Mouse (Mus musculus) fibroblast of lung, adult 2 months (primary cell): ENCODE measurements around the gene B4galnt1.

Experiments
- DNase-seq: peaks from one replicate; pipeline ENCODE4 v3.0.0-alpha.2; 2011; ENCODE audit warnings: low read depth

B4galnt1 gene

DNA sequence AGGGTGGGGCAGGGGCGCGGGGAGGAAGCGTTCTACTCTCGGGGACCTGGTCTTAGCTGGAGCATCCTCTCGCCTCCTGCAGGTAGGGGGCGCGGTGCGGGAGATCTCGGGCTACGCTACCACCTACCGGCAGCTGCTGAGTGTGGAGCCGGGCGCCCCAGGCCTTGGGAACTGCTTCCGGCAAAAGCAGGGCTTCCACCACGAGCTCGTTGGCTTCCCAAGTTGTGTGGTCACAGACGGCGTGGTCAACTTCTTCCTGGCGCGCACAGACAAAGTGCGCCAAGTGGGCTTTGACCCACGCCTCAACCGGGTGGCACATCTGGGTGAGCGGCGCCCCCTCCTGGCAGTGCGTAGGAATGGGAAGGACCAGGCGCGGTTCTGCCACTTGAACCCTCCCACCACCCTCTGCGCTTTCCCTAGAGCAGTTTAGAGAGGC, 5.8 kb downstream of the B4galnt1 start:
- peak; percentile 49 for DNase-seq

DNA sequence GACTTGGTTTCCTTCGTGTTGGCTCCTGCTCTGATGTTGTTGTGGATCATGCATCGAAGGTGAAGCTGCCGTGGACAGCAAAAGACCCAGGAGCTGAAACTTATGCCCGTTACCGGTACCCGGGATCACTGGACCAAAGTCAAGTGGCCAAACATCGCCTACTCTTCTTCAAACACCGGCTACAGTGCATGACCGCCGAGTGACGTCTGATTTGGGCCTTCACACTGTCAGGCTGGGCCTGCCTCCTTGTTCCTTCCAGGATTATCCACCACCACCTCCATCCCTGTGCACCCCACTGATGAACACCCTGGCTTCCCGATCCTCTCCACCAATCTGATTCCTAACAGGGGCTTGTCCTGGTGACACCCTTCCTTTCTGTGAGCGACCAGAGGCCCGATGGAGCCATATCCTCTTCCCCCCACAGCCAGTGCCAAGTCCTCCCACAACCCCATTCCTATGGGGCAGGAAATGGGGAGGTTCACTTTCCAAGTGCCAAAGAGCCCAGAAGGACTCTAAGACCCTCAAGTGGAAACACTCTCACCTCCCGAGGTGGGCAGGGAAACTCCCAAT, 6.7 kb downstream of the B4galnt1 start:
- no peak for DNase-seq

DNA sequence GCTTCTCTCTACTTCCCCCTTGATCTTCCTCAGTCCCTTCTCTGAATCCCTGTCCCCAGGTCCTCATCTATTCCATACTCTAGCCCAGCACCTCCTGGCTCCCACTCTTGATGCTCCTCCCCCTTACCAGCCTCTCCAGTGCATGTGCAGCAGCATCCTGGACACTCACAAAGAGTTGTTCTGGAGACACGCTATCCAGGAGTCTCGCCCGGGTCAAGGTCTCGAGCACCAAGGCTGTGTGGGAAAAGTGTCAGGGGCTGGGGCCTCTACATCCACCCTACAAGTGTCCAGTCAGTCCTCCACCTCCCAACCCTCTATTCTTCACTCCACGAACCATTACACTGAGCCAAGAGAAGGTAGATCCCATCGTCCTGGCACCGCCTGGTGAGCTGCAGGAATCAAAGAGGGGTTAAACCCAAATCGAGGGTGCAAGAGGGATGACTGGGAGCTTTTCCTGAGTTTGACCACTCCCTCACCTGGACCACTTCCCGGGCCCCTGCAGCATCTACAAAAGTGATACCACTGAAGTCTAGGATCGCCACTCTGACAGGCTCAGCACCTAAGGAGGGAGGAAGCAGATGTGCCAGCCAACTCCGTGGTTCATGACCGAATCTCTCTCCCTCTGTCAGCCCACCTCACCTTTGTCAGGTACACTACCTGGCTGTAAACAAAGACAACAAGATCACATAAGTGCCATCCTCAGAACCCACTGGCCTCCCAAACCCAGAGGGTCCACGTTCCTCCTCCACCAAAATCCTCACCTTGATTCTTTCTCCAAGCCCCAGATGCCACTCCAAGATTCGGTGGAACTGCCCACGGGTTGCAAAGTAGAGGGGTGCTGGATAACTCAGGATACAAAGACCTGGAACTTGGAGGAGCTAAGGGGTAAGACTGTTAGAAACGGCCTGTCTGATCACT, 8.4 kb downstream of the B4galnt1 start:
- no peak for DNase-seq

DNA sequence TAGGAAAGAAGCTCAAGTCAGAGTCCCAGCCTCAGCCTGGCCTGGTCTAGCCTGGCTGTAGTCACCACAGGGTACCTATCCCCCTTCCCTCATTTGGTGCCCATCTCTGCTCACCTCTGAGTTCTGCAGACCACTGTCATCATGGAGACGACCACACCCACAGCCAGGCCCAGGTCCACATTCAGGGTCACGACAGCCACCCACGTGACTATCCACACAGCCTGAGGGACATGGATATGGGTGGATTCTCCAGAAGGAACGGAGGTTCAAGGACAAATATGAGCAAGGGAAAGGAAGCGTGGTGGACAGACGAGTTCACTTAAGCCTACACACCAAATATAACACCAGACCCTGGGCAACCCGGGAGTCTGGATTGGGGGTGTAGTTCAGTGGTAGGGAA, 9.1 kb downstream of the B4galnt1 start:
- DNase-seq = no peak

DNA sequence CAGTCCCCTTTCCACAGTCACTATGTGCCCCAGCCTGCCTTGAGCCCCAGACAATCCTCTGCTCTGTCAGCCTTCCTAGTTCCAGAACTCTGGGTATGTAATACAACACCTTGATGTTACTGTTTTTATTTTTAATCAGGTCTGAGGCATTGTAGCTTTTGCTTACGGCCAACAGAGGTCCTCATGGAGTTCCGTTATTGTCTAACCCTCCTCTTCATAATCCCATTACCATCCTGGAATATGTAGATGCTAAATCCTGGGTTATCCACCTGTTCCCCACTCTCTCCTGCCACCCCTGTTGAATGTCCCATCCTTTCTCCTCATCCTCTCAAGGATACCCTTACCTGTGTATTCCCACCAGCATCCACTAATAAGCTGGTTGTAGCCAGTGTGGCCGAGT, 11.2 kb downstream of the B4galnt1 start:
- DNase-seq = no peak

DNA sequence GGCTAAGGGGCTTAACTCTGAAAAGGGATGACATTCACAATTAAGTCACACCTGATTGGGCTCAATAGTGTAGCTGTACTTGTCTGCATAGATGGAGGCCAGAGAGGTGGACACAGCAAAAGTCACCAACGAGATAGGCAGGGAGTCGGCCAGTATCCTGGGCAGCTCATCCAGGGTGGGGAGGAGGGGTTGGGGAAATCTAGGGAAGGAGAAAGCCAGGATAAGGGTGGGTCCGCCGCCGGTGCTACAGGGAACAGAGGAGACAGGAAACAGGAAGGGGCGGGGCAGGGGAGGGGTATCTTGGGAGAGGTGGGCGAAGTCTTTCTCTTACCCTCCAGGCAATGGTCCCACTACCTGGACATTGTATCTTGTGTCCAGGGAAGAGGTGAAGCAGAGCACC, 11.7 kb downstream of the B4galnt1 start:
- no peak for DNase-seq

DNA sequence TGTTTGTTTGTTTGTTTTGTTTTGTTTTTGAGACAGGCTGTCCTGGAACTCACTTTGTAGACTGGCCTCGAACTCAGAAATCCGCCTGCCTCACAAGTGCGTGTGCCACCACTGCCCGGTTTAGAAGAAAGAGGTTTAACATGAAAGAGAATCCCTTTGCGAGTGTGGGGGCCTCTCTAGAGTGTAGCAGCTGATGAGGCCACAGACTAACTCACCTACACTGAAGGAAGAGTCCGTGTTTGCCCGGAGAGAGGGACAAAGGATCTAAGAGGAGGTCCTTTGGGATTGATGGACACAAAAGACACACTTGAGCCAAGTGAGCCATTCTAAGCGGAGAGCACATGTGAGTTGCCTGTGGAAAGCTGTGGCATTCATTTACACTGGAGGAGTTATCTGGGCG, 12.2 kb downstream of the B4galnt1 start:
- no peak for DNase-seq

DNA sequence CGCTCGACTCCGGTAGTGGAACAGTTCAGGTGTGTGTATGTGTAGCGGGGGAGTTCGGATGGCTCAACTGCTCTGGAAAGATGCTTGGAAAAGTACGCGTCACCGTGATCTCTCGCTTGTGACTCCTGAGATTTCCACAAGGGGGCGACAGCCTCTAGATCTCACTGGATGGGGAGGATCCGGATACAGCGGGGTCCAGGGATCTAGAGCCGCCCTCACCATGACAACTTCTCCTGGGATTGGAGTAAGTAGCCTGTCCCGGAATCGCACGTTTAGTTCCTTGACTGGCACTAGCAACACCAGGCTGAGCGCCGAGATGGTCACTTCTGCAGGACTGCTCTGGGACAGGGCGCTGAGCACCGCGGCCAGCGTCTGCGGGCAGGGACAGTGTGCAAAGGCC, 12.7 kb downstream of the B4galnt1 start:
- DNase-seq = peak; percentile 56

DNA sequence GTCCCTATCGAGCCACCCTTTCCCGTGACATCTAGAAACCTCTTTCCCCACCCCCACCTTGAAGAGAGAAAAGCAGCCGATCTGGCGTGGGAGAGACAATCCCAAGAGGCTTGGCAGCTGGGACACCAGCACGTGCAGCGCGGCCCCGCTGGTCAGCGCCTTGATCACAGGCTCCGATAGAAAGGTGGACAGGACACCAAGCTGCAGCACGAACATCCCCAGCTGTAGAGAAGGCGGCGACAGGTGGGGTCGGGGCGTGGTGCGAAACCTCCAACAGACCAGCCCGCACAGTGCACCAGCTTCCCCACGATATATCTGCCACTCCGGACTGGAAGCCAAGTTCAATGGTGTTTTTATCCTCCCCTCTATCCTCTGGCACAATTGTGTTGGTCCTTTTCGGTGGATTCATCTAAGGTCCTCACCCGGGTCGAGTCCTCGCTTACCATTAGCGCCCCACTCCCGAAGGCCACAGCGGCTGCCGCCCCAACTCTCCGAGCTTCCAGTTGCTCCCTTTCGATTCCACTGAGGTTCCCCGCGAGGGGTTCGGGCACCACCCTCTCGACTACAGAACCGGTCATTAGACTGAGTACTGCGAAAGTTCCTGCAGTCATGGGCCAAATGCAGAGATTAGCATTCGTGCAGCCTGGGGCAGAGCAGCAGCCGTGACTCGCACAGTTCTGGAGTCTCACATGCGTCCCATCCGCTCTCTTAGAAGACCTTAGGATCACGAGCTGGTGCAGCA, 13.4 kb downstream of the B4galnt1 start:
- no peak for DNase-seq

DNA sequence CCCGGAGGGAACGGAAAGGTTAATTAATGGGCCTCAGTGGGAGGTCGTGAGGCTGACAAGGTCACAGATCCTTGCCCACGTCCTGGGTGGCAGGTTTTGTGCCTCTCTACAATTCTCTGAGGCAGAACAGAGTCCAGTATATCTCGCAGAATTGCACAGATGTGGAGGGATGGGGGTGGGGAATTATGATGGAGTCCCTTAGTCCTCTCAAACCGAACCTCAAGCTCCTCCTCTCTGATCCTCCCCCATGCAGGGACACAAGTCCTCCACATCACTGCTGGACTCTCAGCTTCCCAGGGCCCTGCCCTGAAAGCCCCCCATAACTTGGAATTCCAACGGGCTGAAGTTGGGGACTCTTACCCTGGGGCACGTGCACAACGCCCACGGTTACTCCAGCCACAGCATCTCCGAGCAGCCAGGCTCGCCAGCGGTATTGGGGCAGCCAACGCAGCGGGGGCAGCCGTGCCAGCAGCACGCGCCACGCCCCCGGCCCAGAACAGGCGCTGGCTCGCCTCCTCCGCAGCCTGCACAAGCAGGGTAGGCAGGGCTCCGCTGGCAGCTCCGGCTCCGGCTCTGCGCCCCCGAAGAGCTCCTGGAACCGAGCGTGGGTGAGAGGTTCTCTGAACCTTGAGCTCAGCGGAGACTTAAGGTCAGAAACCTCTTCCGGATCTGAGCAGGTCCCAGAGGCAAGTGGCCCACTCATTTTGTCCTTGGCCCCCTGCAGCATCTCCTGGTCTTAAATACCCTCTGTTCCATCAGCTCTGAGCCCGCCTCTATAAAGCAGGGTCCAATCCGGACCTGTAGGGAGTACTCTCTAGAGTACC, 15.1 kb downstream of the B4galnt1 start, which contains the start of gene Slc26a10:
Slc26a10 (minus strand) TSS at position 775 of the 824 bp plus-strand sequence.
- no peak for DNase-seq

DNA sequence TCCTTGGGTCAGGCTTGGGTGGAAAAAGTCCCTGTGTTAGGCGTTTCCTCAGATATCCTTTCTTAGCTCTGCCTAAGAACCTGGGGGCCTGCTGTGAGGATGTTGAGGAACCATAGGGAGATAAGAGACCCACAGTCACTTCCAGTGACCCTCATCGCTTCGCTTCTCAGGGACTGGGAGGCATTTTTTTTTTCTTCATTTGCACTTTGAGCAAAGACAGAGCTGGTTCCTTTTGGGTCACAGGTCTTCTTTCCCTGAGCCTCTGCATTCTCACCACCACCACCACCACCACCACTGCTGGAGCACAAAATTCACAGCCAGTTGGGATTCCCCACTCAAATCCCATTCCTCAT, 15.6 kb downstream of the B4galnt1 start:
- DNase-seq = no peak

DNA sequence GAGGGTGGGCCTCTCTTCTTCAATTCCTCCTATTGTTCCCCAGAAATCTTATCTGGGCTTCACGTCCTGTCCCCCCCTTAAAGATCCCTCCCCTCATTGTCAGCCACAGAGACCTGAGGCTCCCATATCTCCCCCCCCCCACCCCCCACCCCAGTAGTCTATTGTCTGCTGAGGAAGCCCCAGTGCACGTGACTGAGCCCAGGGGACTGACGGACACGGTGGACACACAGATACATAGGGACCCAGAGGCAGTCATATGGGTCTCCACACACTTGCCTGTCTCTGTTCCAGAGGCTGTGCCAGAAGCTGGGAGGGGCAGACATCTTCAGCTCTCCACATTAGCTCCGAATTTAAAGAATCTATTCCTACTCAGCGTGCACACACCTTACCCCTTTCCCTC, 16.5 kb downstream of the B4galnt1 start:
- DNase-seq = no peak

DNA sequence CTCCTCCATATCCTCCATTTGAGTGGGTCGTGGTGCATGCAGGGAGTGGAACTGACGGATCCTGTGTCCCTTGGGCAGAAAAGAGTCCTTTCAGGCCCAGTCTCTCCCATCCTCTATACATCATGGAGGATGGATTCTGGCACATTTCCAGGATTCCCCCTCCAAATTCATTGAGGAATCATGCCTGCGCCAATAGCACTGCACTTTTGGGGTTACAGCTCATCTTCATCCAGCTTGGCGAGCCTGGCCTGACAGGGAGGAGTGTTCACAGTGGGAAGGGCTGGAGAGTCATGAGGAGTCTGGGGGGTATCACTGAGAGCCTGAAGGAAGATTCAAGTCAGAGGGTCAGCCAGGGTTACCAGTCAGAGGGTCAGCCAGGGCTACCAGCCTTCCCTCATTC, 17.6 kb downstream of the B4galnt1 start:
- DNase-seq = no peak

DNA sequence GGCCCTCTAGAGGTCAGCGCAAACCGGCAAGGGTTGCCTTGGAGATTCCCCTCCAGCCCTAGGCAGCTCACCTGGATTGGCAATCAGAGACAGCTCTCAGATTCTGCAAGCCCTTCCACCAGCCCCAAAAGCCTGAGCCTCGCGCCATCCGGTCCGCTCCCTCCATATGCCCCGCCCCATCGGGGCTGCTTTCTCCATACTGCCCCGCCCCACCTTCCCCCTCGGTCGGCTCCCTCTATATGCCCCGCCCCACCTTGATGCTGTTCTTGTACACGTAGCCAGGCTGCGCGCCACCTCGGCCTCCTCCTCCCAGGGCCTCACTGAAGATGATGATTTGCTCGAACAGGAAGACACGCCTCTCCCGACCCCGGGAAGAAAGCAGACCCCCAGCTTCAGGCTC, 18.7 kb downstream of the B4galnt1 start:
- DNase-seq = no peak

DNA sequence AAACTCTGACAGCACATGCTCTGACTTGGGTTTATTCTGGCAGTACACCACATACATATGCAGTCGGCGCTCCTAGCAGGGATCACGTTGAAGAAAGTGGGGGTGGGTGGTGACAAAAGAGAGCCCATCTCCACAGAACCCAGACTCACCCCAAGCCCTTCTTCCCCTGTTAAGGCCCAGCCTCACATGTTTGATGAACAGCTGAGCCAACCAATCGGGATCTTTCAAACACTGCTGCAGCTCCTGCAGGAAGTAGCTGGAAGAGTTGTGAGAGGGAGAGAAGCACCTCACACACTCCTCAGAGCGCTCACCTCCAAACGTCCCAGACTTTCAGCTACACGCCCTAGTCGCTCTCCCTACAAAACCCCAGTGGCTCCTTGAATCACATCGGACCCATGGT, 20.1 kb downstream of the B4galnt1 start:
- DNase-seq = no peak

DNA sequence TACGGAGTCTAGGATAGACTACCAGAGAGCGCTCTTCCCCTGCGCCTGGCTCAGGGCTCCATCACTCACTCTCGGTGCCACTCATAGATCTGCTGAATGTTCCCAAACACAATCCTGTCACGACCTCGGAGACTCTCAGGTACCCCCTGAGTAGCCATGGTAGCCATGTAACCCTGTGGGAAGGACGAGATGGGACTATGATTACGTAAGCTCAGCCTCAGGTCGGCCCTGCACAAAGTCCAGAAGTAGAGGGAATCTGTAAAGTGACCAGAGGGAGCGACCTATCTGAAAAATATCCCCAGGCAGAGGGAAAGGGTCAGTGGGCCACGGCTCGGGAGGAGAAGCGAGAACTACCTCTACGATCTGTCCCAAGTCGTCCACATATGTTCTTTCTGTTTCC, 20.5 kb downstream of the B4galnt1 start:
- DNase-seq = no peak

DNA sequence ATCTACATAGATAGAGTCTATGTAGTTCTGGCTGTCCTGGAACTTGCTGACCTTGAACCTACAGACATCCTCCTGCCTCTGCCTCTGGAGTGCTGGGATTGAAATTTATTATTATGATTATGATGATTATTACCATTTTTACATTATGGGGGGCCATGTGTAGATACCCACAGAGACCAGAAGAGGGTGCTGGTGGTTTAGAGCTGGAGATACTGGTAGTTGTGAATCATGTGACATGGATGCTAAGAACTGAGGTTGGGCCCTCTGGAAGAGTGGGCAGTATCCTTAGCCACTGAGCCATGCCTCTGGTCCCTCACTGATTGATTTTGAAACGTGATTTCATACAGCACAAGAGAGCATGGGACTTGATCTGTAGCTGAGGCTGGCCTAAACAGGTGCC, 21.4 kb downstream of the B4galnt1 start:
- no peak for DNase-seq

DNA sequence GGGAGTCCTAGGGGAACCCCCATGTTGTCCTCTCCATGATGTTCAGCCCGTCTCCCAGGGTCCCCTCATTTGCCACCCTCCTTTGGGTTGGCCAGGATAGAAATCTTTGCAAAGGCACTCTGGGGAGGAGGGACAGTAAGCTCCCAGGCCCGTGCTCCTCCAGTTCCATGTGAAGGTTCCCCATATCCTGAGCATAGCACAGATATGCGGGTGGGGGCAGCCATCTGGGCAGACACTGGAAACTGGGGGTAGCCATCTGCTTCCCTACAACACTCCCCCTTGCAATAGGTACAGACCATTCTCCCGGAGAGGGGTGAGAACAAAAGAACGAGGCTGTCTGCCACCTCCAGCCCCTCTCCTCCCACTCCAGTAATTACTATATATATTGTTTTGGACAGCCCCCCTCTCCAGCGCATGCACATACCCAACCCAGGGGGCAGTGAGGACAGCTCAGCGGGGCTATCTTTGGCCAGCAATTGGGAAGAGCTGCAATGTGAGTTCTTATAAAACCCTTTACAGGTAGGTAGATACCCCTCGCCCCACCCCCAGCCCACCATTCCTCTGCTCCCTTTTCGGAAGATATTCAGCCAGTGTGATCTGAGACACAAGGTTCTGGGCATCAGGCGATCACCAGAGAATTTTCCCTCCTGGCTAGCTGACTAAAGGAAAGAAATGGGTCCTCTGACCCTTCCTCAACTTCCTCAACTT, 22.5 kb downstream of the B4galnt1 start:
- no peak for DNase-seq

DNA sequence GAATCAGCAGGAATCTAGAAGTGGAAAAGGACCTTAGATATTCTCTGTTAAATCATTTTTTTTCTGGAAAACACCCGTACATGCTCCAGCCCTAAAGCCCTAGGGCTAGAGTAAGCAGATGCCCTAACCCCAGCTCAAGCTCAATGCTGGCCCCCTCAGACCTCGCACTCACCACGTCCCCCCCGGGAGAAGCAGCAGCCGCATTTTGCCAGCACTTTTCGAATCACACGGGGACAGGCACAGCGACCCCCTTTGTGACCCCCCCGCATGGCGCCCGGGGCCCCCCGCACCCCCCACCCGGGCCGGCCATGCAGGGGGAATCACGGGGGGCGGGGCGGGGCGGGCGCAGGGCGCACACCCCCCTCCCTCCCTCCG, 23.0 kb downstream of the B4galnt1 start:
- no peak for DNase-seq

DNA sequence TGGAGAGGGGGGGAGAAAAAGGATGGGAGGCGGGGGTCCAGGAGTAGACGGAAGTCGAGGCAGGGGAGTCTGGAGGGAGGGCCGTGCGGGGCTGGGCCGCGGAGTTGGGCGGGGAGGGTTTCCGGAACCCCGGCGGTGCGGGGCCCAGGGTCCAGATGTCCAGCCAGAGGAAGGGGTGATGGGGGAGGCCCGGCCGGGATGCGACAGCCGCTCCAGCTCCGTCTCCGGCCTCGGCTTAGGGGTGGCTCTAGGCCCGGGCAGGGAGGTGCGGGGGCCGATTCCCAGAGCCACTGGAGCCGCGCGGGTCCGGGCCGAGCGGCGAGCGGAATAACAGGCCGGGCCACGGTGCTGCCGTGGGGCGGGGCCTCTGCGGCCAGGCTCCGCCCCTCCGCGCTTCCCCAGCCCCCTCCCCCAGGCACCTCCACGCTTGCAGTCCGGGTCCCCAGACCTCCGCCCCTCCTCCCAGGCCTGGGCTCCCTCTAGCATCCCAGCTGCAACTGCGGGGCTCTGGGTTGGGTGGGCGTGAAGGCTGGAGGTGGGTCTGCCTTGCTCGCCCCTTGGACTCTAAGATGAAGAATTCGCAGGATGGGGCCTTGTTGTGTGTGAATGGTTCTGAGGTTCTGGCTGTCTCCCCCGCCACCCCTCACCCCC, 23.6 kb downstream of the B4galnt1 start:
- DNase-seq = peak; percentile 51

DNA sequence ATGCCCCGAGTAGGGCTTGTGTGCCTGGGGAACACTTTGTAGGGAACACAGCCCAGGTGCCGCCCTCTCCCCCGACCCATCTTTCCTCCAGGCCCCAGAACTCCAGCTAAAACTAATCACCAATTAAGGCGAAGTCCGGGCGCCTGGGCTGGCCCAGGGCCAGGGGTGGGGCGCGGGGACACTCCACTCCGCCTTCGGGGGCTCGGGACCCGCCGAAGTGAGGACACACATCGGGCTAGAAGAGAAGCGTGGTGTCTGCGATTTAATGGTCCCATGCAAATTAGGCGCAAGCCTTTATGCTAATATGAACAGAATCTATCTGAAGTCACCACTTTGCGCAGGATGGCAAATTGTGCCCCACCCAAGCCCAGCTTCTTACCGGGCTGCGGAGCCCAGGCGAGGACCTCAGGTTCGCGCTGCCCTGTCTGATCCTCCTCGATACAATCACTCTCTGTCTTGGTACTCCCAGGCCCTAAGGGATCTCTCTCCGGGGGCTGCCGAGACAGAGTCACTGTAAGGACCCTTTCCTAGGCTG, 24.2 kb downstream of the B4galnt1 start:
- no peak for DNase-seq
